Mouse (Mus musculus) CH12.LX (cell line): ENCODE measurements at regions not wholly inside any gene's neighbourhood (a gene's known extent, or its start where the extent isn't known, plus 50 kb on each side); places are given as distances from the start of the nearest gene placed in this dataset.

Source experiments
- DNase-seq: peaks from one replicate; pipeline ENCODE4 v3.0.0-alpha.2; 2013; ENCODE audit errors: extremely low read depth
- H3K27ac ChIP-seq: 2 replicates; pipeline ENCODE4 v1.5.1; 2012; ENCODE audit warnings: low read depth, mild to moderate bottlenecking, control low read depth, moderate library complexity; ENCODE audit not compliant: insufficient read depth
- H3K27me3 ChIP-seq: replicated peaks from 2 replicates; pipeline ENCODE3; 2012; ENCODE audit warnings: inconsistent platforms
- H3K36me3 ChIP-seq, 2 experiments: replicated peaks in 1 of 2; 2 replicates each; pipeline versions ENCODE3 to v1.6.1; 2012; ENCODE audit warnings: inconsistent platforms in 1 of 2, low read length in 1 of 2, mild to moderate bottlenecking in 1 of 2, mixed read lengths in 1 of 2, moderate library complexity in 1 of 2; ENCODE audit not compliant: control insufficient read depth in 1 of 2, insufficient read depth in 1 of 2
- H3K4me1 ChIP-seq, 2 experiments: 2 replicates each; pipeline ENCODE4 v1.6.1; 2012; ENCODE audit warnings: inconsistent platforms in 1 of 2, moderate library complexity in 1 of 2; ENCODE audit not compliant: insufficient read depth in 2 of 2, control insufficient read depth in 1 of 2
- H3K4me2 ChIP-seq: 2 replicates; pipeline ENCODE4 v1.6.1; 2012; ENCODE audit warnings: low read depth, mild to moderate bottlenecking, control low read depth; ENCODE audit not compliant: poor library complexity, insufficient read depth, severe bottlenecking
- H3K4me3 ChIP-seq, 3 experiments: fragments of 150-350 bp in 1 of 3; sonication (generic) in 1 of 3; replicated peaks in 1 of 3; 2 replicates each; pipeline versions ENCODE3 to v1.5.1; 2011 to 2012; ENCODE audit warnings: low read depth in 2 of 3, low read length in 2 of 3, mild to moderate bottlenecking in 2 of 3, moderate library complexity in 2 of 3, control low read depth in 1 of 3, improper control_type of control experiment in 1 of 3, inconsistent platforms in 1 of 3, mixed read lengths in 1 of 3; ENCODE audit not compliant: poor library complexity in 1 of 3
- H3K79me2 ChIP-seq: replicated peaks from 2 replicates; pipeline ENCODE4 v1.6.1; 2012; ENCODE audit warnings: mild to moderate bottlenecking, moderate library complexity; ENCODE audit not compliant: control insufficient read depth, poor library complexity, insufficient read depth, severe bottlenecking; ENCODE audit errors: extremely low read depth
- H3K9ac ChIP-seq: 2 replicates; pipeline ENCODE4 v1.6.1; 2012; ENCODE audit warnings: low read depth, mild to moderate bottlenecking, control low read depth, moderate library complexity; ENCODE audit not compliant: insufficient read depth
- H3K9me3 ChIP-seq: replicated peaks from 2 replicates; pipeline ENCODE3; 2012; ENCODE audit warnings: low read length, inconsistent platforms, mixed read lengths
- CHD1 ChIP-seq: IDR thresholded peaks from 2 replicates; pipeline ENCODE4 v1.6.1; 2012; ENCODE audit warnings: low read depth, low read length, improper control_type of control experiment, inconsistent platforms
- ETS1 ChIP-seq: conservative IDR thresholded peaks from 2 replicates; pipeline ENCODE4 v1.6.1; 2012; ENCODE audit warnings: low read depth, mild to moderate bottlenecking, inconsistent platforms, low read length, improper control_type of control experiment, moderate library complexity
- KAT2A ChIP-seq: IDR thresholded peaks from 2 replicates; pipeline ENCODE4 v1.6.1; 2012; ENCODE audit warnings: low read length, improper control_type of control experiment, inconsistent platforms; ENCODE audit not compliant: insufficient replicate concordance
- MAFK ChIP-seq: IDR thresholded peaks from 2 replicates; pipeline ENCODE4 v1.6.1; 2011; ENCODE audit warnings: low read length, improper control_type of control experiment; ENCODE audit not compliant: insufficient replicate concordance
- MXI1 ChIP-seq: IDR thresholded peaks from 2 replicates; pipeline ENCODE4 v1.6.1; 2011; ENCODE audit warnings: mild to moderate bottlenecking, low read depth, low read length, improper control_type of control experiment
- NELFE ChIP-seq: IDR thresholded peaks from 2 replicates; pipeline ENCODE4 v1.6.1; 2011; ENCODE audit warnings: low read depth, low read length, improper control_type of control experiment
- PAX5 ChIP-seq: IDR thresholded peaks from 2 replicates; pipeline ENCODE4 v1.6.1; 2012; ENCODE audit warnings: low read length, inconsistent platforms, mixed read lengths
- POLR2AphosphoS2 ChIP-seq: IDR thresholded peaks from 2 replicates; pipeline ENCODE4 v1.6.1; 2011; ENCODE audit warnings: low read depth, low read length, improper control_type of control experiment
- SMC3 ChIP-seq: IDR thresholded peaks from 2 replicates; pipeline ENCODE4 v1.6.1; 2011; ENCODE audit warnings: low read depth, low read length, improper control_type of control experiment
- TCF12 ChIP-seq: IDR thresholded peaks from 2 replicates; pipeline ENCODE4 v1.6.1; 2014; ENCODE audit warnings: low read depth, mild to moderate bottlenecking, inconsistent platforms, low read length, improper control_type of control experiment
- USF1 ChIP-seq: IDR thresholded peaks from 2 replicates; pipeline ENCODE4 v1.6.1; 2014; ENCODE audit warnings: low read depth, mild to moderate bottlenecking, inconsistent platforms, low read length, improper control_type of control experiment
- ZC3H11A ChIP-seq: IDR thresholded peaks from 2 replicates; pipeline ENCODE4 v1.6.1; 2012; ENCODE audit warnings: low read depth, mild to moderate bottlenecking, inconsistent platforms, low read length, improper control_type of control experiment
- ZKSCAN1 ChIP-seq: IDR thresholded peaks from 2 replicates; pipeline ENCODE4 v1.6.1; 2012; ENCODE audit warnings: low read depth, inconsistent platforms, low read length, improper control_type of control experiment, borderline replicate concordance
- ZMIZ1 ChIP-seq: IDR thresholded peaks from 2 replicates; pipeline ENCODE4 v1.6.1; 2012; ENCODE audit warnings: low read depth, mild to moderate bottlenecking, inconsistent platforms, low read length, improper control_type of control experiment
- ZNF384 ChIP-seq: IDR thresholded peaks from 2 replicates; pipeline ENCODE4 v1.6.1; 2012; ENCODE audit warnings: low read depth, low read length, improper control_type of control experiment, inconsistent platforms
- dilution Hi-C: fragments of 300-500 bp; cut with MboI; formaldehyde crosslinking; loops from 2 replicates; pipeline ENCODE4 v1.14.3; 2020; ENCODE audit warnings: low sequenced_read_pairs; ENCODE audit not compliant: extremely low pct_unique_long_range_greater_than_20kb, extremely low pct_ligation_motif_present
- in situ Hi-C: fragments of 300-500 bp; cut with MboI; formaldehyde crosslinking; loops from 3 replicates; pipeline ENCODE4 v1.14.3; 2019; ENCODE audit warnings: low sequenced_read_pairs, low pct_ligation_motif_present, low pct_unique_long_range_greater_than_20kb, mixed read lengths

GRCm38 (mm10) chr1:149198854-149199253 lies 762.2 kb downstream of the Pla2g4a start:
- TF ChIP-seq ETS1 (no peak), SMC3 (no peak), MXI1 (no peak), CHD1 (no peak), ZMIZ1 (no peak), NELFE (no peak), TCF12 (no peak), ZNF384 (no peak), PAX5 (no peak), KAT2A (no peak), ZKSCAN1 (no peak), USF1 (no peak), MAFK (no peak), ZC3H11A (no peak), POLR2AphosphoS2 (no peak)
- Histone ChIP-seq H3K4me1 (no peaks in the 10 kb centered on the region), H3K9me3 (peaks cover 18% of the 10 kb centered on the region), H3K27ac (no peak overlapping the region), H3K27me3 (no peaks in the 10 kb centered on the region), H3K36me3 (no peaks in the 10 kb centered on the region), H3K4me2 (no peak overlapping the region), H3K79me2 (no peaks in the 10 kb centered on the region), H3K4me3 (no peak overlapping the region), H3K9ac (no peak overlapping the region)
- in situ Hi-C loops: no loop called here
- dilution Hi-C loops: no loop called here
- no peak for DNase-seq
